Mouse (Mus musculus) T-helper 17 cell (primary cell): Measurements from ENCODE around the gene Cops3.

ENCODE experiments used
- in situ Hi-C, 2 experiments: fragments of 300-600 bp; cut with MboI, MseI; formaldehyde crosslinking; loops; 1 replicate in 1 of 2; 2 replicates in 1 of 2; pipeline ENCODE4 v1.15.1; 2025; ENCODE audit warnings: high pct_unique_total_duplicates in 2 of 2

Gene Cops3

DNA sequence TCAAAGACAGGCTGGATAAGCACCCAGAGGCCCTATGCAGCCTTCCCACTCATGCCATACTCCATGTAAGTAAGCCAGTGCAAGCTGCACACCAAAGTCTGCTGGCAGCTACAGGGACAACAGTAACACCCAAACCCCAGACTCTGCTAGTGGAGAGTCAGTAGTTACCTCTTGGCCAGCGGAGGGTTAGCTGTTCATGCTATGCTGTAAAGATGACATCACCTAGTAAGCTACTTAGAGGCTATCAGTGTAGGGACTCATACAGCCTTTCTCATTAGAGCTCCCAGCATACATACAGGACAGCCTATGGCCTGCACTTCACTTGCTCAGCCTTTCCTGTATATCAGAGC is 60.8 kb downstream of the Cops3 start:
- in situ Hi-C loops, result loop anchor here in 1 of 2 experiments (10.0 kb wide), 1 partner anchor 154 kb away; no protein-coding TSS in a partner anchor

DNA sequence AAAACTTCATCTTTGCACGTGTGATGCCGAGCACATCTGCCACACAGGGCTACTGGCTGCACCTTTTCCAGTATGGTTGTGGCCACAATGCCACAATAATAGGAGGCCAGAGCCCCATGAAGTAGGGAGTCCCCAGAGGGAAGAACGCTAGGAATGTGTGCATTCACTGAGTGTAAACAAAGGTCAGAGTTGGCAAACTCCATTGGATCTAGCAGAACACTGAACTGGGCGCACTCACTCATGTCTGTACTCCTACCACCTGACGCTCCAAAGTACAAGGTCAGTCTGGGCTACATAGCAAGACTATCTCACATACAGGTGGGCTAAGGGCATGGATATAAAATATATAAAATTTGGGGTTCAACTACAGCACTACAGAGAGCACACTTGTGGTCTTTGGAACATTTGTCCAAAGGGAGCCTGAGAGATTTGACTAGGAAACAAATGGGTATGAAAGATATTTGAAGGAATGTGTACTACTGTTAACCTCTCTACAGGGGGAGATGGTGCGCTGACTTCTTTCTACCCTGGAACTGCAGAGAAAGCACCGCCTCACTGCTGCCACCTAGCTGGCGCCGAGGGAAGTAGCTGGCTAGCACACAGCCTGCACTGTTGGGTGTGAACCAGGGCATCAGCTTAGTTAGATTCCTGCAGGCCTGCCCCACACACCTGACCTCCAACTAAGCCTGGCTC is 61.3 kb downstream of the Cops3 start:
- in situ Hi-C loops, result loop anchor here in 1 of 2 experiments (10.0 kb wide), 1 partner anchor 154 kb away; no protein-coding TSS in a partner anchor

DNA sequence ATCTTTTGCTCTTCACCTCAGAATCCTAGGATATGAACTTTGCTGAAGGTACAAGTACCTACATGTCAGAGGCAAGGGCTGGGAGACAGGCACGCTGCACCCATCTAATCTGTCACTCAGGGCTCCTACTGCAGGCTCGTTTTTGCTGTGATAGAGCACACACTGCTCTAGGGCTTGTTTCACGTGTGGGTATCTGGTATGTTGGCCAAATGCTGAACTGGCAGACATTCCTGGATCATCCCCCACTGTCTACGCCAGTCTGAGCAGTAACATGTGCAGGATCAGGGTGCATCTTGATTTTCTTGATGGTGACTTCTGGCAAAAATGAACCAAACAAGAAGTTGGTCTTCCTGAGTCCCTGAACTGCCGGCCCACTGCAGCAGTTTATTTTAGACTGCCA is 62.4 kb downstream of the Cops3 start:
- in situ Hi-C loops, result loop anchor here in 1 of 2 experiments (10.0 kb wide), 1 partner anchor 152 kb away; no protein-coding TSS in a partner anchor

DNA sequence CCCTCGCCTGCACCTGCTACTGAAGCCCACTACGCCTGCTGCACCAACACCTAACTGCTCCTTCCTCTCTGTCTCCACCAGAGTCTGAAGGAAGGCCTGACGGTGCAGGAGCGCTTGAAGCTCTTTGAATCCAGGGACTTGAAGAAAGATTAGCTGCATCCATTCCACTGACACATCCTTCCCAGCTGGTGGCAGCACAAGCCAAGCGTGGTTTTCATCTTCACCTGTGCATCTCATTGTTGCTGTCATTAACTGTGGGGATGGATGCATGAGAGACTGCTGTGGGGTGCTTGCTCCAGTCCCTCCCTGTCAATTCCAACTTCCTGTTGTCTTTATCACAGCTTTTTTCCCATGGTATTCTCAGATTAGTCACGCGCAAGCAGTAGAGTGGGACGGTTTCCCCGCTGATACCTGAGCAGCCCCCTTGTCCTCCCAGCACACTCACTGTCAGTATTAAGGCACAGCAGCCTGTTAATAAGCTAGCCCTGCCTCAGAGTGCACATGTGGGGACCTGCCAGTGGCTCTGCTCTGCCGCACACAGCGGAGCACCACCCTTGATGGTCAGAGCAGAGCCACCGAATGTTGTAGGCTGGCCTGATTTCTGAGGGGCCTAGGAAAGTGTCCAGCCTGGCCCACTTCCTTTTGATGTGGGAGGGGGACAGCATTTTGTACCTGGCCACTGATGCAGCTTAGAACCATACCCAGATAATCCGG is 64.0 kb downstream of the Cops3 start:
- in situ Hi-C loops, result loop anchor here in 1 of 2 experiments (10.0 kb wide), 1 partner anchor 151 kb away; no protein-coding TSS in a partner anchor

DNA sequence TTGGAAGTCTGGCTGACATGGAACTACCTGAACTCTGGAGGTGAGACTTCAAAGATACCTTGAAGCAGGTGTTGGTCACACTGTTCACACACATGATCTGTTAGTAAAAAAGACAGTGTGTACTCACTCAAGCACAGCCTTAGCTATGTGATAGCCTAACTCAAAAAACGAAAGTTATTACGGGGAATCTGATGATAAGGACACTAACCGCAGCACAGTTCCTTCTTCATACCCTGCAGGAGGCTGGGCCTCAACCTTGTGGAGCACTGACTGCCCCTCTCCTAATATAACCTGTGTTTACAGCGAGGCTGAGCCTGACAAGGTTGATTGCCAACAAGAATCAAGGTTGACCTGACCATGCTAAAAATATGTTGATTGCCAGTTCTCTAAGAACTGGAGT is 65.1 kb downstream of the Cops3 start:
- in situ Hi-C loops, result loop anchor here in 1 of 2 experiments (10.0 kb wide), 1 partner anchor 150 kb away; no protein-coding TSS in a partner anchor

DNA sequence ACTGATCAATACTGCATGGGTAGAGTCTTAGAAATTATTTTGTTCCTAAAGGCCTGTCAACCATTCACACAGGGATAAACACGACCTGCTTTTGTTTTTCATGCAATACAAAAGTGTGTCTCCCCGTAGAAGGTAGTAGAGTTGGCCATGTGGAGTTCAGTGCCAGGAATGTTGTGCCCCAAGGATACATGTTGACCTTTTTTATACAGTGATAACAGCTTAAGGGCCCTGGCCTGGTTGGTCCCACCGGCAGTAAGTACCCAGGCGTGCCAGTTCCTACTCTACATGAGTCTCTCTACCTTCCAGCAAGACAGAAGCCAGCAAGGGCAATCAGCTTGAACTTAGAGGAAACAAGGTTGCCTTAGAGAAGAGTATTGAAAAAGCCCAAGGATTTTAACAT is 66.7 kb downstream of the Cops3 start:
- in situ Hi-C loops, result loop anchor here in 1 of 2 experiments (10.0 kb wide), 1 partner anchor 148 kb away; no protein-coding TSS in a partner anchor

DNA sequence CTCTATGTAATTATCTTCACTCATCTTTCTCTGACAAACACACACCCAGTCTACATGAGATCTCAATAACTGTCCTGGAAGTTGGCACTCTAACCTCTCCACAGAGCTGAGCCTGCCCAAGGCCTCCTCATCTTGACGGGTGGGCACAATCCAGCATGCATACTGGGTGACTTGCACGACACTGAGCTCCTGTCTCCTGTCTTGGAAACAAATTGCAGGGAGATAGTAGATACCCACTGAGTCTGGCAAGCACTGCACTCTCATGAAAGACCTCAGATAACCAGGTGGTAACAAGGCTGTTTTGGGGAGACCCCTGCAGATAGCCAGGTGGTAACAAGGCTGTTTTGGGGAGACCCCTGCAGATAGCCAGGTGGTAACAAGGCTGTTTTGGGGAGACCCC is 67.3 kb downstream of the Cops3 start:
- in situ Hi-C loops, result loop anchor here in 1 of 2 experiments (10.0 kb wide), 1 partner anchor 147 kb away; no protein-coding TSS in a partner anchor

DNA sequence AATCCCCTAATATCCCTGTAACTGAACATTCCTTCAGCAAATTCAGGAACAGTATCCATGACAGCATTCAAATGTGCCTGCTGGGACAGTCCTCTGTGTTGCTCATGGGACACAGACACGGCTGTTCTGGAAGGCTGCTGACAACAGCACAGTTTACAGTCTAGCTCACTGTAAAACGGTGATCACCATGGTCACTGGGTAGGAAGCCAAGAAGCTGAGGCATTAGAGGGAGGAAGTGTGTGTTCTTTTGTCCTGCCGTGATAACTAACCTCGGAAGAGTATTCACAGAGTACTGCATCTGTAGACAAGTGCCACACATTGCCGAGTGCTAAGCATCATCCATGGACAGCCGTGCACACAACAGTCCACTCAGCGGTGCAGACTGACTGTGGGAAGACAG is 68.9 kb downstream of the Cops3 start:
- in situ Hi-C loops, result loop anchor here in 1 of 2 experiments (10.0 kb wide), 1 partner anchor 146 kb away; no protein-coding TSS in a partner anchor

DNA sequence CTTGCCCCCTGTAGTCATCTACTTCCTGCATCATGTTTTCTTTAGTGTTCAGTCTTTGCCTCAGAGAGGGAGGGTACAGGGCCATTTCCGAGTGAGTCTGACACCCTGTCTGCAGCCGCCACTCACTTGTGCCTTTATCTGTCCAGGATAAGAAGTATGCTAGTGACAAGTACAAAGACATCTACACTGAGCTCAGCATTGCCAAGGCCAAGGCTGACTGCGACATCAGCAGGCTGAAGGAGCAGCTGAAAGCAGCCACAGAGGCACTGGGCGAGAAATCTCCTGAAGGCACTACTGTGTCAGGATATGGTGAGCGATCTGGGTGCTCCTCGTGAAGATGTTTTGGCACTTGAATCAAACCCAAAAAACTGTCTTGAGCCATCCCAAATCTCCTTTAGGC is 69.9 kb downstream of the Cops3 start:
- in situ Hi-C loops, result loop anchor here in 1 of 2 experiments (10.0 kb wide), 1 partner anchor 145 kb away; no protein-coding TSS in a partner anchor

DNA sequence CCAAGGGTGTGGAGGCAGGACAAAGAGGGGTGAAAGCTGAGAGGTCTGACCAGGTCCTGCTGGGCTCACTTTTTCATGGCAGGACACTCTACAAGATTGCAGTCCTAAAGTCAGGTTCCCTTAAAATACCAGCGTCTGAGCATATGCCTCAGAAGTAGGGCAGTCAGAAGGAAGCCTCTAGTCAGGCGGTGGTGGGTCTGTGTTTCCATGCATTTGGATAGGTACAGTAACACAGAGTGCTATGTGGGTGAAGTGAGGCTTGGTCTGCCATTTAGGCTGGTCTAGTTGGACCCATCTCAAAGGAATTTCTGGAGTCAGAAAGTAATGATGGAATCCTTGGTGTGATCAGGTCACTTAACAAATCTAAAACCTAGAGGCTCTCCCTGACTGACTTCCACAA is 70.3 kb downstream of the Cops3 start:
- in situ Hi-C loops, result no loop called here
